Mouse (Mus musculus) embryonic fibroblast, embryonic 13.5 days (primary cell): ENCODE results near the gene Wfdc3. TPM values are rescaled to one million over a fixed set of nuclear protein-coding genes. Genes with fewer than 3 reads are reported as not detected.

Source experiments
- H3K27ac ChIP-seq: 2 replicates; pipeline ENCODE4 v1.5.1; 2012; ENCODE audit warnings: low read length, control low read depth, inconsistent platforms; ENCODE audit not compliant: insufficient read depth
- H3K4me1 ChIP-seq: 2 replicates; pipeline ENCODE4 v1.6.1; 2011; ENCODE audit warnings: low read length; ENCODE audit not compliant: control insufficient read depth, insufficient read depth
- H3K4me3 ChIP-seq: 2 replicates; pipeline ENCODE4 v1.5.1; 2011; ENCODE audit warnings: mild to moderate bottlenecking, control low read depth, low read length; ENCODE audit not compliant: insufficient read depth
- CTCF ChIP-seq: IDR thresholded peaks from 2 replicates; pipeline ENCODE4 v1.5.1; 2011; ENCODE audit warnings: mild to moderate bottlenecking, control low read depth, low read length, moderate library complexity, borderline replicate concordance; ENCODE audit not compliant: insufficient read depth
- POLR2A ChIP-seq: IDR thresholded peaks from 2 replicates; pipeline ENCODE4 v1.6.1; 2011; ENCODE audit warnings: low read depth, mild to moderate bottlenecking, control low read depth, low read length, moderate library complexity
- polyA plus RNA-seq: library from polyadenylated mRNA; stranded (reverse); fragments of >200 nt; gene quantifications from 2 replicates; pipeline ENCODE4 v1.2.4, GENCODE M21; 2011; ENCODE audit warnings: low read depth; ENCODE audit not compliant: missing spikeins, insufficient read length

Gene Wfdc3
- polyA plus RNA-seq, 1 experiment: not detected

- TF ChIP-seq POLR2A (no peak), CTCF (no peak)
- Histone ChIP-seq H3K27ac (no peak overlapping the region), H3K4me3 (no peak overlapping the region), H3K4me1 (no peaks in the 10 kb centered on the region)
These were observed 20.1 kb upstream of the Wfdc3 start for GRCm38 (mm10) chr2:164765841-164766240.

DNA sequence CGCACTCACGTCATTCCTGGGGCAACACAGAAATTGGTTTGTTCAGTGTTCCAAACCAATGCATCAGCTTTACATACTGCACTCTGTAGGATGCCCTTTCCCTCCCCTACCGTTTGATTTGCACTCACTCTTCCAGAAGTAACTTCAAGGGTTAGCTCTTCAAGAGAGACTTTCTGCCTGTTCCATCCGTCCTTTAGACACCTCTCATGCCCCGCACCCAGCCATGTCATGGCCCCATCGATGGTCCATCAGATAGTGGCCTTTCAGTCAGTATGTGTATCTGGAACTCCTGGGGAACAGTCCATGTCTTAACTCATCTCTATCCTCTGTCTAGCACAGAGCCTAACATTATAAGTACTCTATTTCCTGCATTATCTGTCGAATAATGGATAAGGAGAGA lies 16.9 kb upstream of the Wfdc3 start:
- H3K4me3 ChIP-seq: no peak overlapping the region
- no peak for TF ChIP-seq CTCF
- TF ChIP-seq POLR2A: no peak
- H3K27ac ChIP-seq: no peak overlapping the region
- no peaks in the 10 kb centered on the region for H3K4me1 ChIP-seq

GRCm38 (mm10) chr2:164761971-164762370 lies 16.2 kb upstream of the Wfdc3 start:
- no peak for TF ChIP-seq POLR2A
- no peak for TF ChIP-seq CTCF

GRCm38 (mm10) chr2:164761502-164761901 lies 15.8 kb upstream of the Wfdc3 start:
- Histone ChIP-seq H3K4me3 (no peak overlapping the region), H3K4me1 (no peaks in the 10 kb centered on the region), H3K27ac (no peak overlapping the region)
- TF ChIP-seq CTCF (no peak), POLR2A (no peak)

More at GRCm38 (mm10) chr2:164761971-164762370, 16.2 kb upstream of the Wfdc3 start:
- Histone ChIP-seq H3K4me1 (no peaks in the 10 kb centered on the region), H3K27ac (no peak overlapping the region), H3K4me3 (no peak overlapping the region)

- no peak overlapping the region for H3K4me3 ChIP-seq
- H3K27ac ChIP-seq: no peak overlapping the region
- TF ChIP-seq POLR2A (no peak), CTCF (no peak)
These were observed 14.5 kb upstream of the Wfdc3 start for GRCm38 (mm10) chr2:164760059-164760833.

GRCm38 (mm10) chr2:164758692-164759091 lies 13.0 kb upstream of the Wfdc3 start:
- Histone ChIP-seq H3K4me3 (no peak overlapping the region), H3K4me1 (no peaks in the 10 kb centered on the region), H3K27ac (no peak overlapping the region)
- no peak for TF ChIP-seq CTCF
- TF ChIP-seq POLR2A: no peak

More at GRCm38 (mm10) chr2:164760059-164760833, 14.5 kb upstream of the Wfdc3 start:
- H3K4me1 ChIP-seq: no peaks in the 10 kb centered on the region

DNA sequence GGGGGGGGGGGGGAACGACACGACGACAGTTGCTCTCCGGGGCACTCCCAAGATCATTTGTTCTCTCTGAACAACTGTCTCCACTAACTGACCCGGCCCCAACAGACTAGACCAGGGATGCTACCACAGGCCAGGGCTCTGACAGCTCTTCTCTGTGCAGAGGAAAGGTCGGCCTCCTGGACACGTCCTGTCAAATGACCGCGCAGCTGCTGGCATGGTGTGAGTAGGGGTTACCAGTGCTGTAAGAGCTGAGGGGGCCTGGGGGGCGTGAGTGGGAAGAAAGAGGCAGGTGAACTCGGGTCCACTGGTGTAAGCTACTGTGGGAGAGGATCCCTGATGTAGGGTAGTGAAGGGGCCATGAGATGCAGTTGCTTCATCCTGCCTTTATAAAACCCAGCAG lies 12.1 kb upstream of the Wfdc3 start:
- H3K4me1 ChIP-seq: no peaks in the 10 kb centered on the region
- H3K4me3 ChIP-seq: no peak overlapping the region
- TF ChIP-seq POLR2A: no peak
- no peak for TF ChIP-seq CTCF
- no peak overlapping the region for H3K27ac ChIP-seq

GRCm38 (mm10) chr2:164754800-164755199 lies 9.1 kb upstream of the Wfdc3 start:
- Histone ChIP-seq H3K4me1 (no peaks in the 10 kb centered on the region), H3K27ac (no peak overlapping the region), H3K4me3 (no peak overlapping the region)
- no peak for TF ChIP-seq POLR2A
- TF ChIP-seq CTCF: no peak

DNA sequence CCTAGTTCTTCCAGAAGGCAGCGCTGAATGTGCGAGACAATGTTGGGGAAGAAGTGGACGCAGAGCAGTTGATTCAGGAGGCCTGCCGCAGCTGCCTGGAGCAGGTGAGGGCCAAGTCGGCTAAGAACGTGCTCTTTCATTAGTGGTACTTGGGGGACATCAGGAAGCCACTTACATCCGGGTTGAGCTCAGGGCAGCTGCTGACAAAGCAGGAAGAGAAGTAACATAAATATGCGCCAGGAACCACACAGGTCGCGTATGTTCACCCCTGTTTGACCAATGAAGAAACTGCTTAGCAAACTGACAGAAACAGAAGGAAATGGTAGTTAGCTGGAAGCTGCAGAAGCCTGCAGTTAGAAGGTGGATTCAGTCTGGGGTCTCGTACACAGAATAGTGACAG lies 8.4 kb upstream of the Wfdc3 start:
- Histone ChIP-seq H3K4me3 (no peak overlapping the region), H3K27ac (no peak overlapping the region), H3K4me1 (no peaks in the 10 kb centered on the region; the same call in 1 of the 2 replicates)
- no peak for TF ChIP-seq POLR2A
- no peak for TF ChIP-seq CTCF

- H3K4me1 ChIP-seq: peaks cover 5% of the 10 kb centered on the region
- H3K4me3 ChIP-seq: no peak overlapping the region
- H3K27ac ChIP-seq: no peak overlapping the region
- TF ChIP-seq CTCF (no peak), POLR2A (no peak)
These were observed 6.7 kb upstream of the Wfdc3 start for GRCm38 (mm10) chr2:164752454-164752853.
